8 mouse cellular contexts compared by ENCODE assay signal in genomic region chr9:24695700-24696404, GRCm38 (mm10). TPM values are rescaled to one million over a fixed set of nuclear protein-coding genes. Genes with fewer than 3 reads are reported as not detected.
DNase-seq lines count a peak whose midpoint lies in the region; ATAC-seq lines count a peak whose summit lies in the region.

Gene Dpy19l2, minus strand, starts transcription at chr9:24696293.

- peak; percentile 69; the same call in 1 of the 2 replicates for ATAC-seq in lung, embryonic 15.5 days (ENCODE audit: borderline replicate concordance, extremely low read depth, low FRiP score, low TSS enrichment)
- ATAC-seq in embryonic facial prominence, embryonic 12.5 days (ENCODE audit: insufficient number of reproducible peaks, insufficient read depth, low FRiP score, low TSS enrichment), result peak; percentile 77
- ATAC-seq in neural tube, embryonic 11.5 days (ENCODE audit: insufficient read depth, low FRiP score, low TSS enrichment), result peak; percentile 94
- ATAC-seq in CD4-positive, CD25-positive, alpha-beta regulatory T cell, adult 4 months, result no peak
- no peak for ATAC-seq in erythroblast, adult 5-6 weeks (replicated peaks; ENCODE audit: low FRiP score, poor library complexity, severe bottlenecking)

- intact Hi-C loops in heart, postnatal 14 days (cut with DNase I), result no loop called here
- intact Hi-C loops in left cerebral cortex, postnatal 4 days (cut with DNase I), result loop anchor here (10.0 kb wide), 1 partner anchor 151 kb away; no protein-coding TSS in a partner anchor

- 0 out of 2 replicates have a peak, but pooled peaks cover 6% of the 10 kb centered on the region for H3K27me3 ChIP-seq in lung, embryonic 15.5 days
- peaks cover 6% of the 10 kb centered on the region; the same call in 1 of the 2 replicates for H3K27me3 ChIP-seq in embryonic facial prominence, embryonic 12.5 days
- 0 out of 2 replicates have a peak, but pooled peaks cover 10% of the 10 kb centered on the region for H3K27me3 ChIP-seq in neural tube, embryonic 11.5 days (ENCODE audit: control insufficient read depth, insufficient read depth, low read length)

- H3K9me3 ChIP-seq in lung, embryonic 15.5 days, result no peaks in the 10 kb centered on the region
- H3K9me3 ChIP-seq in embryonic facial prominence, embryonic 12.5 days, result no peaks in the 10 kb centered on the region
- H3K9me3 ChIP-seq in neural tube, embryonic 11.5 days (ENCODE audit: control insufficient read depth, low read length), result no peaks in the 10 kb centered on the region; the same call in 1 of the 2 replicates

- no peak for DNase-seq in lung, postnatal 14 days
- peak; percentile 18 to 41 for DNase-seq in heart, postnatal 14 days
- DNase-seq in left cerebral cortex, postnatal 4 days, result peak; percentile 40
- DNase-seq in neural tube, embryonic 11.5 days (ENCODE audit: low spot score), result peak; percentile 76

- 0 out of 2 replicates have a peak, but pooled peaks cover 8% of the 10 kb centered on the region for H3K4me1 ChIP-seq in lung, embryonic 15.5 days
- no peaks in the 10 kb centered on the region for H3K4me1 ChIP-seq in embryonic facial prominence, embryonic 12.5 days
- H3K4me1 ChIP-seq in neural tube, embryonic 11.5 days (ENCODE audit: control insufficient read depth, insufficient read depth, low read length), result no peaks in the 10 kb centered on the region

- H3K36me3 ChIP-seq in lung, embryonic 15.5 days, result no peaks in the 10 kb centered on the region
- H3K36me3 ChIP-seq in embryonic facial prominence, embryonic 12.5 days, result no peaks in the 10 kb centered on the region
- H3K36me3 ChIP-seq in neural tube, embryonic 11.5 days (ENCODE audit: control insufficient read depth, insufficient read depth, low read length), result no peaks in the 10 kb centered on the region

- H3K4me2 ChIP-seq in lung, embryonic 15.5 days, result peak within 1 kb of the TSS; percentile 88
- peak within 1 kb of the TSS; percentile 92 for H3K4me2 ChIP-seq in embryonic facial prominence, embryonic 12.5 days (replicated peaks)
- peak within 1 kb of the TSS; percentile 92 for H3K4me2 ChIP-seq in neural tube, embryonic 11.5 days (ENCODE audit: low read depth)

- peak within 1 kb of the TSS; percentile 10; the same call in 1 of the 2 replicates for H3K9ac ChIP-seq in lung, embryonic 15.5 days
- peak within 1 kb of the TSS; percentile 48 for H3K9ac ChIP-seq in embryonic facial prominence, embryonic 12.5 days
- H3K9ac ChIP-seq in neural tube, embryonic 11.5 days (ENCODE audit: low read length), result peak within 1 kb of the TSS; percentile 41

- WGBS in lung, embryonic 15.5 days, result 1% methylated on average over 45 of the region's 45 CpGs
- 1% methylated on average over 45 of the region's 45 CpGs for WGBS in embryonic facial prominence, embryonic 12.5 days
- WGBS in neural tube, embryonic 11.5 days, result under 1% methylated on average over 45 of the region's 45 CpGs

- peak within 1 kb of the TSS; percentile 38 for H3K4me3 ChIP-seq in lung, embryonic 15.5 days
- H3K4me3 ChIP-seq in embryonic facial prominence, embryonic 12.5 days, result peak within 1 kb of the TSS; percentile 45
- peak within 1 kb of the TSS; percentile 41 for H3K4me3 ChIP-seq in neural tube, embryonic 11.5 days (ENCODE audit: low read depth, low read length)

- no peak within 1 kb of the TSS for H3K27ac ChIP-seq in lung, embryonic 15.5 days
- no peak within 1 kb of the TSS for H3K27ac ChIP-seq in embryonic facial prominence, embryonic 12.5 days
- no peak within 1 kb of the TSS for H3K27ac ChIP-seq in neural tube, embryonic 11.5 days (ENCODE audit: low read depth, low read length)

RNA-seq across cellular contexts. Expression of gene Dpy19l2, which starts in this region (rescaled TPM):
- polyA plus RNA-seq in lung, embryonic 15.5 days (2015; fragmentation: Nextera tagmentation; extraction: Ambion mirVana), result 0.06 and 0.14 TPM in 2 replicates
- 0.23 and 0.52 TPM in 2 replicates for polyA plus RNA-seq in embryonic facial prominence, embryonic 12.5 days (2016; fragmentation: Nextera tagmentation; extraction: Ambion mirVana)
- under 1 TPM; 0.05 to 0.10 TPM for total RNA-seq in heart, postnatal 14 days (2021)
- total RNA-seq in left cerebral cortex, postnatal 4 days (2021), result under 1 TPM; 0.54 to 0.98 TPM
- polyA plus RNA-seq in neural tube, embryonic 11.5 days (2014; fragmentation: Nextera tagmentation; extraction: Ambion mirVana), result 0.17 and 0.27 TPM in 2 replicates
- polyA plus RNA-seq in CD4-positive, CD25-positive, alpha-beta regulatory T cell, adult 4 months (2017; shearing (Covaris generic)), result not detected
- total RNA-seq in erythroblast, adult 5-6 weeks (2015; ENCODE audit: low replicate concordance), result not detected in 2 replicates
- total RNA-seq in erythroblast, adult 5-6 weeks (2017; ENCODE audit: low replicate concordance), result not detected in 2 replicates

Comparison
In these comparisons a context has a peak if more than half of its experiments do, and no peak if none do; other contexts are left out.
1. Peak in ATAC-seq, H3K4me3 ChIP-seq, H3K9ac ChIP-seq and H3K4me2 ChIP-seq in lung, embryonic 15.5 days; RNA of the gene not detected or under 1 TPM.
2. Peak in ATAC-seq, H3K4me3 ChIP-seq, H3K9ac ChIP-seq and H3K4me2 ChIP-seq in embryonic facial prominence, embryonic 12.5 days; RNA of the gene not detected or under 1 TPM.
3. Peak in DNase-seq in heart, postnatal 14 days; RNA of the gene not detected or under 1 TPM.
4. Peak in DNase-seq in left cerebral cortex, postnatal 4 days; RNA of the gene not detected or under 1 TPM.
5. Peak in DNase-seq, ATAC-seq, H3K4me3 ChIP-seq, H3K9ac ChIP-seq and H3K4me2 ChIP-seq in neural tube, embryonic 11.5 days; RNA of the gene not detected or under 1 TPM.